Mouse (Mus musculus) cerebellum, adult 9-11 months (tissue): ENCODE measurements around the gene Gm20422.
"Not testable (repeated sequence)": the region's sequence is repeated elsewhere in the genome, so short reads cannot be mapped to it uniquely, and the experiment has no call there.

Experiments used
- DNase-seq: peaks from one replicate; pipeline ENCODE4 v3.0.0; 2022

Gene Gm20422

DNA sequence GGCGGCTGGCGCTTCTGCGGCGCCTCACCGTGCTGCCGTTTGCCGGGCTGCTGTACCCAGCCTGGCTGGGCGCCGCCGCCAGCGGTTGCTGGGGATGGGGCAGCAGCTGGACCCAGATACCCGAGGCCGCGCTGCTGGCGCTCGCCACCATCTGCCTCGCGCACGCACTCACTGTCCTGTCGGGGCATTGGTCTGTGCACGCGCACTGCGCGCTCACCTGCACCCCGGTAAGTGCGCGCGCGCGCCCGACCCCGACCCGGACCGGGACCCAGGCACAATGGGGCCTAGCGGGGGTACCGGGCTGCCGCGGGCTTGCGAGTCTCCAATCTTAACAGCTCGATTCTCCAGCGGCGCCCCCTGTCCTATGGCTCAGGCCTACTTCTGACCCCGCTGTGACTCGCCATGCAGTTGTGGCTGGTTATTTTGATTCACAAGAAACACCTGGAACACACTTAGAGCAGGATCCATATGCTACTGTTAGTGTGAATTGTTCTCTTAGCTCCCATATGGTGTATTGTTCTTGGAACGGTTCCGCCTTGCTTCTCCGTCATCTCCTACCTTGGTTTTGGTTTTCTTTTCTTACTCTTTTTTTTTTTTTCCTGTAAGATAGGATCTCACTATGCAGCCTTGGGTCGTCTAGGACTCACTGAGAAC, 16.9 kb upstream of the Gm20422 start:
- peak; percentile 69 for DNase-seq

DNA sequence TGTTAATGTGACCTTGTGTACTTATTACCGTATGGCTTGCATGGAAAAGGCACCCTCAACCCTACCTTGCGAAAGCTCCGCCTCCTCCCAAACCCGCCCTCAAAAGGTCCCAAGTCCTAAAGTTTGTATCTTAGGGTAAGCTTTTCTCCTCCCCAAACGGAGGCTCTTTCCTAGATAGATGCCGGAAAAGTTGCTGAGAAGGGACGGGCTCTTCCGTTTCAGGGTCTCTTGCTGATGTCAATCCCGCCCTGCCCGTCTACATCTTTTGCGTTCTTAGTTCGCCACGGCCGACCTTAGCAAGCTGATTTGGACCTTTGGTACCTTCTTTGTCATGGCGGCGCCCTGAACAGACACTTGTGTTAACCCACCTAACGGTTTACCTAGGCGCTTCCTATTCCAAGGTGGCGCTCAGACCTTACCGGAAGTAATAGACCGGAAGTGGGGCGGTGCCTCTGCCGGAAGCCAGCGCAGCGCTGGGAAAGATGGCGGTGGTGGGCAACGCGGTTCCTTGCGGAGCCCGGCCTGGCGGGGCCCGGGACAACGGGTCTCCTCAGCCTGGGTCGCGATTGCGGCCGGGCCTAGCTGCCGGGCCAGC, 16.2 kb upstream of the Gm20422 start, which contains the start of the genes Atp13a1 and Zfp866:
TSS of gene Atp13a1 (plus strand) at position 391 of the 595 bp plus-strand sequence.
TSS of gene Zfp866 (minus strand) at position 406 of the 595 bp plus-strand sequence.
- peak; percentile 90 for DNase-seq

DNA sequence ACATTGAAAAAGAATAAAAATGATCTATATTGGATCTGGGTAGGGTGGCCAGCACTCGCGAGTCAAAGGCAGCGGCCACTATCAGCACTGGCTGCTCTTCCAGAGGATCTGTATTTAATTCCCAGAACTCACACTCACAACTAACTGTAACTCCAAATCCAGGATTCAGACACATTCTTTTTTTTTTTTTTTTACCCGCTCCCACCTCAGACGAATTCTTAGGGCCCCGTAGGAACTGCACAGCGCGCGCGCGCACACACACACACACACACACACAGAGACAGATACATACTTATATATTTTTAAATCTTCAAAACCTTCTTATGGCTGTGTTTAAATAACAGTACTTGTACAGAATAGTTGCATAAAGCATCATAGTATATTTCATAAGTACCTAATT, 15.7 kb upstream of the Gm20422 start:
- no peak for DNase-seq

DNA sequence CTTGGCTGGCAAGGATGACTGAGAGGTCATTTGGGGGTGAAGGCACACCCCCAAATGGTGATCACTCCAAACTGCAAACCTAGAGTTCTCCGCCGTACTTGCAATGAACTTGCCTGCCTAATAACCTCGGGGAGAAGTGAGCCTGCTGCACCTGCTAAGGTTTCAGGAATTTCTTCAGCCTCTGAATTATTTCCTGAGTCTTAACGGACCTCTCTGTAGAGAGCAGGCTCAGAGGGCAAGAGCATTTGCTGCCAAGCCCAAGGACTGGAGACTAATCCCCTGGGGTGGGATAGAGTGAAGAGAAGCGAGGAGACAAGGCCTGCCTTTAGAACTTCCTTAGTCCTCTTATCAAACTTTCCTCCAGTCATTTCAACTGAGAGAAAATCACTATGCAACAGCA, 15.0 kb upstream of the Gm20422 start:
- DNase-seq: no peak

DNA sequence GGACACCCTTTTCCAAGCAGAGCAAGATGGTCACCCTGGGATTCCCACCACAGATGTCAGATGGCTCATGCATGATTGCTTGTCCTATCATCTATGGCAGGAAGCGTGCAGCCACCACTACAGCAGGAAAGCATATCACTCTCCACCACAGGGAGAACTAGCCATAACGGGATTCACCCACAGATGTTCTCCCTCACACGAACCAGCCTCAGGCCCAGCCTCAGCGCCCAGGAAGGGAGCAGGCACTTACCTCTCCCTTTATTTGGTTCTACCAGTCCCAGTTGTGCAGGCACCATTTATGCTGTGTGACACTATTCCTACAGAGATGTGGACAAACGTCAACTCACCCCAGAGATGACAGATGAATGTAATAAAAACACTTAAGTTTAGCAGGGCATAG, 14.4 kb upstream of the Gm20422 start:
- no peak for DNase-seq

DNA sequence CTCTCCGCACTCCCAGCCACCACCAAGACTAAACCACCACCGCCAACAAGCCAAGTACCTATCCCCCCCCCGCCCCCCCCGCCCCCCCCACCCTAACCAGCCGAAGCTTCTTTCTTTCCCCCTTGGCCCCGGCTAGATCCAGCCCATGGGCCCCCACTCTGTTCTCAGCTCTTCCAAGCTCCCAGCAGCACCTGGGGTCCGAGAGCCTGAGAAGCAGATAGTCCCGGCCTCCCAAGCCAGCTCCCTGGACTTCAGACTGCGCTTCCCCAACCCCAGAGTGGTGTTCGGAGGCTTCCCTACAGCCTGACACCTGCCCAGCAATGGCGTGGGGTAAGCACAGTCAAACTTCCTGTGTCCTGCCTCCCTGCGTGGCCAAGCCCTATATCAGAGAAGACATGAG, 2.4 kb upstream of the Gm20422 start:
- DNase-seq: no peak

DNA sequence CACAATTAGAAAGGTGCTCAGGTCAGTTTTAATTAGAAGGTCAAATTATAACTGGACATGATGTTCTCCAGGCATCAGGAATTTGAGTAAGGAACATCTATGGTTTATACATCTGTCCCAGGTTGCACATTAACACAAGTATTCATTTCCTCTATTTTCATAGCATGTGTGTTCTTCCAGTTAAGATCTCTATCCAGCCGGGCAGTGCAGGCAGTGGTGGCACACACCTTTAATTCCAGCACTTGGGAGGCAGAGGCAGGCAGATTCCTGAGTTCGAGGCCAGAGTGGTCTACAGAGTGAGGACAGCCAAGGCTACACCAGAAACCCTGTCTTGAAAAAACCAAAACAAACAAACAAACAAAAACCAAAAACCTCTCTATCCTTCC, 456 bp upstream of the Gm20422 start:
- DNase-seq: no peak

DNA sequence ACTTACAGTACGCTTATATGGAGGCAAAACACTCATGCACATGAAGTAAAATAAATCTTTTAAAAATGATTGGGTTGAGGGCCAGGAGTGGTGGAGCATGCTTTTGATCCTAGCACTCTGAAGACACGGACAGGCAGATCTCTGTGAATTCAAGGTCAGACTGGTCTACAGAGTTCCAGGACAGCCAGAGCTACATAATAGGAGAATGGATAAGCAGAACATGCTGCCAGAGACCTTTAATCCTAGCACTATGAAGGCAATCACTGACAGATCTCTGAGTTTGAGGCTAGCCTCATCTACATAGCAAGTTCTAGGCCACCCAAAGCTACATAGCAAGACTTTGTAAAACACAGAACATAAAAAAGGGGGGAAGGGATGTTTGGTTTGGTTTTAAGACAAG, 2.6 kb downstream of the Gm20422 start:
- no peak for DNase-seq

DNA sequence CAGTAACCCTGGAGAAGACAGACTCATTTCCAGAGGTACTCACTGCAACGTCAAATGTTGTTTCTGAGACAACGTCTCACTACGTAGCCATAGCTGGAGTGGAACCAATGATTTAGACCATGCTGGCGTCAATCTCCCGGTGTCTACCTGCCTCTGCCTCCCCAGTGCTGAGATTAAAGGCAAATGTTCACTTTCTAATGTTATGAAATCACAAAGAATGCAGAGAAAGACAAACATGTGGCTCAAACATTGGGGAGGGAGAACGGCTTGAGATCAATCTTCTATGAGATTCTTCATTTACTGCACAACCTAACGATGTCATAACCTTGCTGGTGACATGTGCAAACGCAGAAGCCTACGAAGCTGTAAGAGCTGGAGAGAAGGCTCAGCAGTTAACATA, 3.5 kb downstream of the Gm20422 start:
- DNase-seq: no peak

DNA sequence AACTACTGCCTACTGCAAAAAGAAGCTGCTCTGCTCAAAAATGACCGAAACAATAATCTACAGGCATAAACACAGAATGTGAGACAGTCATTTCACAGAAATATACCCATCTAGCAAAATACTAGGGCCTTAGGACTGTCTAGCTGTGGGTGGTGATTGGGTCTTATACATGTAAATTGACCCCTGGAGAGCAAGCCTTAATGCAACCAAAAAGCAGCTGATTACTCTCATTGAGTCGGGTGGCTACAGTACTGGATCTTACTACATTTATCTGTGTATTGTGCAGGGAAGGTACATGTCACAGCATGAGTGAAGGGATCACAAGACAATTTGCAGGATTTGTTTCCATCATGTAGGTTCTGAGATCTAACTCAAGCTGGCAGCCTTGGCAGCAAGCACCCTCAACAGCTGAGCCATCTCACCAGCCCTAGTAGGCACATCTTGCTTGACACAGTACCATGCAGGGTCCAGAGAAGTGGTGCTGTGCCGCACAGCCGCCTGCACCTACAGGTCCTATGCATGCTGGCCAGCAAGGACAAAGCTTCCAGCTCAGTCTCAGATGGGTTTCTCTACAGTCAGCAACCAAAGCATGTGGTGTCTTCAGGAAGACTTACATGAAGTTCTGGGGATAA, 12.8 kb downstream of the Gm20422 start:
- DNase-seq: no peak

DNA sequence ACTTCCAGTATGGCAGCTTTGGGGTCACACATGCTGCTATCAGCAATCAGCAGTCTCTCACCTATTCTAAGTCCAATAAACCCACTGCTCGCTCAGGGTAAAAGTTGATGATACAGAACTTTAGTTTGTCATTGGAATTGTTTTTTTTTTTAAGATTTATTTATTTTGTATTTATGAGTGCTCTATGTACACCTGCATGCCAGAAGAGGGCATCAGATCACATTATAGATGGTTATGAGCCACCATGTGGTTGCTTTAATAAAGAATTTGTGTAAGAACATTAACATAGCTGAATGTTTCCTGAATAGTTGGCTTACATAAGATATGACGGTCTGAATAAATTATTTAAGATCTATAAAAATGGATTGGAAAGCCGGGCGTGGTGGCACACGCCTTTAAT, 16.4 kb downstream of the Gm20422 start:
- DNase-seq: no peak

DNA sequence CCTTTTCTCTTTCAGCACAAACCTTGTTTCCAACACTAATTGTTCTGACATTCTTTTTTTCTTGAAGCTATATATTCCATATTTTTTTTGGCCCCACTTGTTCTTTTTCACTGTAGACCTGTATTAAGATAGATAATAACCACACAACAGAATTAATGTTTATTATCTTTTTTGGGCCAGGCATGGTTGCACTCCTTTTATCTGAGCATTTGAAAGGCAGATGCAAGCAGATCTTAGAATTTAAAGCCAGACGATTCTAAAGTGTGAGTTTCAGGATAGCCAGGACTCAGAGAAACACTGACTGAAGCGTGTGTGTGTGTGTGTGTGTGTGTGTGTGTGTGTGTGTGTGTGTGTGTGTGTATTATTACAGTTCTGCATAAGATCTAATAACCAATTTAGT, 22.2 kb downstream of the Gm20422 start:
- DNase-seq: no peak

DNA sequence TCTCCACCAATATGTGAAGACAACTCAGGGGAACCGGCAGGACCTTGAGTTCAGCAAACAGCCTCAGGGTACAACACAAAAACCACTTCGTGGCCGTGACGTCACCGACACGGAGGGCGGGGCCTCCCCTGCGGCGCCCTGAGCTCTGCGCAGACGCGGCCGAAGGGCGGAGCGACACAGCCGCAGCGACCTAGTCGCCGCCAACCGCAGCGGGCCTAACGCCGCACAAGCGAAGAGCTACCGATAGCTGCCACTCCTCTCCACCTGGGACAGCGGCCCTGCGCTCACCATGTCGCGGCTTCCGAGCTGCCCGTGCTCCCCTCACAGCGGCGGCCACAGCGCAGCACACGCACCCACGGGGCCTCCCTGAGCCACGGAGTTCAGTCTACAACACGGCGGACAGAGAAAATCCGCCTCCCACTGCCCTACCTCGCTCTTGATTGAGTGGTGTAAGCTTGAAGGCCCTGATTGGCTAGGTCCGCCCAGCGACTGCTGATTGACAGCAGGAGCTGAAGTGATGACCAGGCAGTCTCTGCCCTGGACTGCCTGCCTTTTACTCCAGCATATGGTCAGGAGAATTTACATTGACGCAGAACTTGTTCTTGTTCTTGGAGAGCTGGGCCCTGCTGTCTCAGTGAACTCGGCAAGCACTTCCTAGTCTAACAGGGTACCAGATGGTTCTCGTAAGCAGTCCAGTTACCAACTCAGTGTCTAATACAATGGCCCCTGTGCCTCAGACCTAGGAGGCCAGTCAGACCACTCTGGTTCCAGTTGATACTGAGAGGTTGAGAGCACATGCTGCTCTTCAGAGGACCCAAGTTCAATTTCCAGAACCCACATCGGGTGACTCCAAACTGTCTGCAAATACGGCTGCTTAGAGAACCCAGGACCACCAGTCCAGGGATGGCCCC, 24.9 kb downstream of the Gm20422 start, which contains the start of gene Zfp963:
TSS of gene Zfp963 (minus strand) at position 427 of the 911 bp plus-strand sequence.
- peak; percentile 96 for DNase-seq

DNA sequence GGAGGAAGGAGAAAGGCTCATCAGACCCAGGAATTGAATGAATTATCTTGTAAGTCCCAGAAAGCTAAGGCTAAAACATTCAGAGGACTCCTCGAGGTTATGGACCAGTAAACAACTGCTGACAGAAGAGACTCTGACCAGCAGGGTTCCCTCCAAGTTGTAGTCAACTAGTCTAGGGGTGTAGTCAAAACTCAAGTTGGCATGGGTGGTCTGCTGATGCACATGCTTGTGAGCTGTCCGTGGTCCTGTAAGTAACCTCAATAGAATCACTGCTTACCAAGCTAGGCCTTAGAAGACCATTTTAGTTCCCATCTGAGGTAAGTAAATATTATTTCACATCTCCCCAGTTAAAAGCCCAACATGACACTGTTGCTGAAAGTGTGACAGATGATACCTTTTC, 33.5 kb downstream of the Gm20422 start:
- DNase-seq: no peak

DNA sequence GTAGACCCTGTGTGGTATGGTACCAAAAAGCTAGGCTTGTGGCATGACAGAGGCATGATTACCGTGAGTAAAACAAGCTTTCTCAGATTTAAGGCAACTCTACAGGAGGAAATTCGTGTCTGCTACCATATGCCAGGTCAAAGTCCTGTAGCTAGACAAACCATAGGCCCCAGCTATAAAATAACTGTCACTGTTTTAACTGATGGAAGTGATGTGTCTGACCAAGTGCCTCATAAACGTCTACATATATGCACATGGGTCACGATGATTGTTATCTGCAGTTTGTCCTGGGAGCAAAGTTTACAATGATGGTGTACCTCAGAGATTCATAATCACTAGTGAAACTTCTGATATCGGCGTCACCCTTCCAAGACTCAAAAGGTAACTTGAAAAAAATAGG, 33.9 kb downstream of the Gm20422 start:
- DNase-seq: no peak

DNA sequence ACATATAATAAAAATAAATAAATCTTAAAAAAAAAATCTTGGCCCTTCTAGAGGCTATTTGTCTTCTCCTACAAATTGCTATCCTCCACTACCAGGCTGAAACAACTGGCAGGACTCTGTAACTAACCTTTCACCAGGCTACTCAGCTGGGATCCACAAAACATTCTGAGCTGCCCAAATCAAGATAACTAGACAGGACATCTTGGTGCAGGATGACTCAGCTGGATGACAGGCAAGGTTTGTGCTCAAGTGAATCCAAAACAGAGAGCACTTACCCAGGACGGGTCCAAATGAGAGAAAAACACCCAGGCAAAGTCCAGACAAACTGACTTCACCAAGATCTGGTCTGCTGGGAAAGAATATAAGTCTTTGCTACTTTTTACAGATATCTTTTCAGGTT, 39.2 kb downstream of the Gm20422 start:
- DNase-seq: no peak

DNA sequence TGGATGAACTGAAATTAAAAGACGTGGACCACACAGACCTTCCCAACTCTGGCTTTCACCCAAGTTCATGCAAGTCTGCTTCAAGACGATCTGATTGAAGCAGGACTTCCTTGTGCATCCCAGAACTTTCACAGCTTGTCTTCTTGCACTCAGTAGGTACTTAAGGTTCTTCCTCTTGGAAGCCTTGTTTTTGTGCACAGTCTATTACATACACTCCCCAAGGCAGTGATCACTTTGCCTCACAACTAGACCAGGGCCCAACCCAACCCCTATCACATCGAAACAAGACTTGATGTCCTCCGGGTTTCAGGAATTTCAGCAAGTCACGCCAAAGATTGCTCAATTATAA, 57.5 kb downstream of the Gm20422 start:
- DNase-seq: no peak

DNA sequence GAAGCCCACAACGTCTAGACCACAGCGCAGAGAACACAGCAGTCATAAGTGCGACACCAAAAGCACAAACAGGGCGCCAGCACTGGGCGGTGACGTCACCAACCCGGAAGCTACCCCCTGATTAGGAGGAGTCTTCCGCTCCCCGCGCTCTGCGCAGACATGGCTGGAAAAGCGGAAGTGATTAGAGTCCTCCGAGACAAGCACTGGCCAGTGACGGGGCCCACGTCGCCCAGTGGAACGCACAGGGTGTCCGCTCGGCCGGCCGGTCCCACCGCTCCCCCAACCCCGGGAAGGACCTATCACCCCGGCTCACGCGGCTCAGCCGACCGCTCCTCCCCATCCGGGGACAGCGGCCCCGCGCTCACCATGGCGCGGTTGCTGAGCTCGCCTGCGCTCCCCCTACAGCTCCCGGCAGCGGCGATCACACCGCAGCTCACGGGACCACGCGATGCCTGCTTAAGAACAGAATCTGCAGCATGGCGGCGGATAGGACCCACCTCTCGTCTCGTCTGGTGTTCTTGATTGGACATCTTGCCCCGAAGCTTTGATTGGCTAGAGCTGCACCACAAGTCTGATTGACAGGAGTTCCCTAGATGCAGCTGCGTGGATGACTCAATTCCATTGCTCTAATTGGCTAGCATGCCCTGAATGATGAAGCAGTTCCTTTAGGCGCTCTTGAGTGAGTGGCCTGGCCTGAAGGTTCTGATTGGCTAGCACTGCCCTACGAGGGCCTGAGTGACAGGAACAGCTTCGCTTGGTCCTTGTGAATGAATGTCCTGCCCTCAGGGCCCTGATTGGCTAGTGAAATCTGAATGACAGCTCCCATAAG, 58.1 kb downstream of the Gm20422 start:
- DNase-seq: peak; percentile 99

DNA sequence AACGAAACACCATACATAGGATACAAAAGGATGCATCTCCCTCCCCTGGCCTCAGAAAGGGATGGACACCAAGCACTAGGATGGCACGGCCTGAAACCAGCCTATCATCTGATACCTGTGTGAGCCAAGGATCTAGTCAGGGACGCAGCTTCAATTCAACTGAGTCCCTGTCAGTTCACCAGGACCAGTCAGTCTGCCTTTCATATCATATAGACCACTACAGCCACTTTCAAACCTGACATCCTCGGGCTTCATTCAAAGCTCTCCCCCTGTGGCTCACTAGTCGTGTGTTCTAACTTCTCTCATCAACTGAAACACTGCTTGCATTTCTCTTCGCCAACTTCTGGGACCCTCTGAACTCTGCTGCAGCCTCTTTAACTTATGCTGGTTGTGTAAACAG, 59.3 kb downstream of the Gm20422 start:
- peak; percentile 35 for DNase-seq

DNA sequence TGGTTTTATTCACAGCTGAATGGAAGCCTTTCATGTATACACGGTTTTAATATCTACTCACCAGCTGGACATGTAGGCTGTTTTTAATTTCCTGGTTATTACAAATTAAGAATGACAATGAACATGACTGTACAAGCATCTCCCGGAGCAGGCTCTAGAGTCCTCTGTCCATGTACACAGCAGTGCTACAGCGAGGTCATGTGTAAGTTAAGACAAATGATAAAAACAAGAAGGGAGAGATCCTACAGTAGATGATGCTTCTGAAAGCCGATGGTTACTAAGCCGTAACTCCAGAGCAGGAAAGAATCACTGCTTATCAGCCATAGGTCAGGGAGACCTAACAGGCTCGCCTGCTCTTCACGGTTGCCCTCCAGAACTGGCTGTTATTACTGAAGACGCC, 61.2 kb downstream of the Gm20422 start:
- no peak for DNase-seq

DNA sequence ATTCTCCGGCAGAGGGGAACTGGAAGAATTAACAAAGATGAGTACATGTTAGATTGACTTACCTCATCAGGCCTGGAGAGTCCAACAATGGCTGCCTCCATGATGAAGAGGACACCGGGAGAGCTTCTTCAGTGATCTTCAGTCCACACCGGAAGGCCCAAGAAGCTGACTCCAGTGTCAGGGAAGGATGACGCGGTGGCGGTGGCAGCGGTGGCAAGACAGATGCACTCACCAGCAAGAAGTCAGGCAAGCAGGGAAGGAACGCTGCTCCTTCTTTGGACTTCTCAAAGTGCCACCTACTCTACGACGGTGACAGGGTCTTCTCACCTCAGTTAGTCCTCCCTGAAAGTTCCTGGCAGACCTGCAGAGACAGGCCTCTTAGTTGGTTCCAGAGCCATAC, 64.1 kb downstream of the Gm20422 start, which contains the start of gene Zfp869:
TSS of gene Zfp869 (minus strand) at position 101 of the 400 bp plus-strand sequence.
- DNase-seq: not testable (repeated sequence)

DNA sequence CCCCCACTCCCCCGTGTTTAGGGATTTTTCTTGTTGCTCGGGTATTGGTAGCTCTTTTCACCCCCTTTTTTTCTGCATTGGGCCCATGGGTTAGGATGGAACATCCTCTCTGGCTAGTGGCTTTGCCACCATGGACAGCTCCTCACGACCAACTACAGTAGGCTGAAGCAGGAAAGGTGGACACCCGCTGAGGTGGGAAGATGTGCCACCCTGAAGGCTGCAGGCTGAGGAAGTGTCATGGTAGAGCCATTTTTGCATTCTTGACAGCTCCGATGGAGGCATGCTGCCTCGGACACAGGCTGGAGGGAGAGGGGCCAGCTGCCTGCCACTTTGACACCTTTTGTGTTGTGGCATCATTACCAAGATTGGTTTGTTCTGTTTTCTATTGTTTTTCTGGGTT, 72.9 kb downstream of the Gm20422 start:
- no peak for DNase-seq
